Mouse (Mus musculus) lung, embryonic 14.5 days (tissue): ENCODE measurements around the gene Maml1. TPM values are rescaled to one million over a fixed set of nuclear protein-coding genes. Genes with fewer than 3 reads are reported as not detected.
A peak's percentile ranks its signal among the peaks of the same experiment; 100 is the strongest.

Source experiments
- ATAC-seq: fragments of 200-750 bp; cut with Nextera tagmentation; 2 replicates; pipeline ENCODE4 v1.8.0; 2017; ENCODE audit warnings: mild to moderate bottlenecking, moderate TSS enrichment, moderate library complexity; ENCODE audit not compliant: insufficient read depth
- DNase-seq: peaks from one replicate; pipeline ENCODE4 v3.0.0-alpha.2; 2015
- H3K27ac ChIP-seq: fragments of 300-500 bp; sonication (generic); 2 replicates; pipeline ENCODE4 v1.5.1; 2014; ENCODE audit warnings: low read depth, mild to moderate bottlenecking, moderate library complexity
- H3K27me3 ChIP-seq: fragments of 300-500 bp; sonication (generic); 2 replicates; pipeline ENCODE4 v1.6.1; 2014; ENCODE audit warnings: low read length, control low read depth; ENCODE audit not compliant: insufficient read depth
- H3K36me3 ChIP-seq: fragments of 300-500 bp; sonication (generic); 2 replicates; pipeline ENCODE4 v1.6.1; 2014; ENCODE audit warnings: control low read depth; ENCODE audit not compliant: insufficient read depth
- H3K4me1 ChIP-seq: fragments of 300-500 bp; sonication (generic); 2 replicates; pipeline ENCODE4 v1.6.1; 2014; ENCODE audit warnings: antibody characterized with exemption, control low read depth; ENCODE audit not compliant: insufficient read depth
- H3K4me2 ChIP-seq: fragments of 300-500 bp; sonication (generic); 2 replicates; pipeline ENCODE4 v1.6.1; 2014; ENCODE audit warnings: mild to moderate bottlenecking
- H3K4me3 ChIP-seq: fragments of 300-500 bp; sonication (generic); 2 replicates; pipeline ENCODE4 v1.5.1; 2014; ENCODE audit warnings: low read depth, low read length
- H3K9ac ChIP-seq: fragments of 300-500 bp; sonication (generic); 2 replicates; pipeline ENCODE4 v1.6.1; 2014
- H3K9me3 ChIP-seq: fragments of 300-500 bp; sonication (generic); 2 replicates; pipeline ENCODE4 v1.6.1; 2016; ENCODE audit warnings: low read depth, low read length, control low read depth
- CTCF ChIP-seq: IDR thresholded peaks from 2 replicates; pipeline ENCODE4 v1.5.1; 2016; ENCODE audit warnings: antibody characterized with exemption, low read depth
- WGBS: fragments of 180-500 bp; shearing (Covaris S2); extraction: QIAGEN DNeasy Blood & Tissue Kit; methylation state at CpG from one replicate; pipeline ENCODE4 v1.1.7; 2014; 5-methylcytosine and 5-hydroxymethylcytosine counted together
- polyA plus RNA-seq: library from polyadenylated mRNA; unstranded; fragments of >200 nt; fragmentation: Nextera tagmentation; extraction: Ambion mirVana; gene quantifications from 2 replicates; pipeline ENCODE4 v1.2.1, GENCODE M21; 2014

The Maml1 gene
- polyA plus RNA-seq, 1 experiment from 2014 or later, result 11.1 TPM

- 68% methylated on average over 2 of the region's 2 CpGs for whole genome bisulfite sequencing
- H3K9ac ChIP-seq, result no peak overlapping the region
- H3K27ac ChIP-seq, result no peak overlapping the region
- peak; percentile 53 for TF ChIP-seq CTCF
- H3K27me3 ChIP-seq, result no peaks in the 10 kb centered on the region
- H3K4me2 ChIP-seq, result no peak overlapping the region
- ATAC-seq, result no peak
- peaks cover 29% of the 10 kb centered on the region for H3K36me3 ChIP-seq
- DNase-seq, result no peak
- H3K9me3 ChIP-seq, result no peaks in the 10 kb centered on the region
- H3K4me1 ChIP-seq, result no peaks in the 10 kb centered on the region
- no peak overlapping the region for H3K4me3 ChIP-seq
Measured at GRCm38 (mm10) chr11:50269163-50269562, 22.9 kb downstream of the Maml1 start.

GRCm38 (mm10) chr11:50266997-50267396 lies 25.1 kb downstream of the Maml1 start:
- Histone ChIP-seq H3K36me3 (peaks cover 45% of the 10 kb centered on the region), H3K9ac (no peak overlapping the region)
- 89% methylated on average over 3 of the region's 3 CpGs for WGBS

GRCm38 (mm10) chr11:50265931-50266330 lies 26.2 kb downstream of the Maml1 start:
- no peaks in the 10 kb centered on the region for H3K4me1 ChIP-seq
- no peak overlapping the region for H3K4me3 ChIP-seq
- no peak overlapping the region for H3K4me2 ChIP-seq
- H3K27ac ChIP-seq, result no peak overlapping the region
- H3K9me3 ChIP-seq, result no peaks in the 10 kb centered on the region
- H3K9ac ChIP-seq, result no peak overlapping the region
- H3K36me3 ChIP-seq, result peaks cover 56% of the 10 kb centered on the region
- WGBS, result 80% methylated on average over 8 of the region's 8 CpGs
- H3K27me3 ChIP-seq, result no peaks in the 10 kb centered on the region
- ATAC-seq (no peak), DNase-seq (no peak)
- no peak for TF ChIP-seq CTCF

More at GRCm38 (mm10) chr11:50266997-50267396, 25.1 kb downstream of the Maml1 start:
- no peak for DNase-seq
- no peak overlapping the region for H3K4me2 ChIP-seq
- TF ChIP-seq CTCF, result no peak
- no peaks in the 10 kb centered on the region for H3K9me3 ChIP-seq
- H3K27me3 ChIP-seq, result no peaks in the 10 kb centered on the region
- no peak for ATAC-seq
- H3K4me3 ChIP-seq, result no peak overlapping the region
- H3K4me1 ChIP-seq, result no peaks in the 10 kb centered on the region
- H3K27ac ChIP-seq, result no peak overlapping the region

DNA sequence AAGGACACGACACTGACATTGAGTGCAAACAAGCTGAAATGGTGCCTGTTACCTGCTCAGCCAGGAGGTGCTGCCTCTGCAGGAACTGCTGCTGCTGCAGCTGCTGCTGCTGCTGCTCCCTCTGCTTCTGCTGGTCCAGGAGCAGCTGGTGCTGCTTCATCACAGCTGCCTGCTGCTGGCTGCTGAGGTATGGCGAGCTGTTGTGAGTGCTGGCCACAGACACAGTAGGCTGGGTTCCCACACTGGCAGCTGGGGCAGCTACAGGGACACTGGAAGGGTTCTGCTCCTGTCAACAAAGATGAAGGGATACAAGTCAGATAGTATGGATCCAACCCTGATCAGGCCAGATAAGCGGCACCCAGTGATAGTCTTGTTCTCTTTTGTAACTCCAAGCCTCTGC lies 28.9 kb downstream of the Maml1 start:
- DNase-seq (peak; percentile 28), ATAC-seq (no peak)
- TF ChIP-seq CTCF, result no peak
- Histone ChIP-seq H3K36me3 (peaks cover 83% of the 10 kb centered on the region), H3K9ac (no peak overlapping the region), H3K9me3 (no peaks in the 10 kb centered on the region), H3K27me3 (no peaks in the 10 kb centered on the region), H3K27ac (no peak overlapping the region), H3K4me2 (no peak overlapping the region), H3K4me1 (no peaks in the 10 kb centered on the region), H3K4me3 (no peak overlapping the region)
- WGBS, result 84% methylated on average over 3 of the region's 3 CpGs

- peak; percentile 30; the same call in 1 of the 2 replicates for TF ChIP-seq CTCF
- Histone ChIP-seq H3K9me3 (no peaks in the 10 kb centered on the region), H3K27me3 (no peaks in the 10 kb centered on the region), H3K4me3 (no peak overlapping the region), H3K4me2 (no peak overlapping the region), H3K27ac (no peak overlapping the region), H3K4me1 (no peaks in the 10 kb centered on the region), H3K9ac (no peak overlapping the region), H3K36me3 (peaks cover 94% of the 10 kb centered on the region)
- 85% methylated on average over 4 of the region's 4 CpGs for WGBS
- DNase-seq (peak; percentile 39), ATAC-seq (no peak; the same call in 1 of the 2 replicates)
Measured at GRCm38 (mm10) chr11:50262020-50262419, 30.1 kb downstream of the Maml1 start.

DNA sequence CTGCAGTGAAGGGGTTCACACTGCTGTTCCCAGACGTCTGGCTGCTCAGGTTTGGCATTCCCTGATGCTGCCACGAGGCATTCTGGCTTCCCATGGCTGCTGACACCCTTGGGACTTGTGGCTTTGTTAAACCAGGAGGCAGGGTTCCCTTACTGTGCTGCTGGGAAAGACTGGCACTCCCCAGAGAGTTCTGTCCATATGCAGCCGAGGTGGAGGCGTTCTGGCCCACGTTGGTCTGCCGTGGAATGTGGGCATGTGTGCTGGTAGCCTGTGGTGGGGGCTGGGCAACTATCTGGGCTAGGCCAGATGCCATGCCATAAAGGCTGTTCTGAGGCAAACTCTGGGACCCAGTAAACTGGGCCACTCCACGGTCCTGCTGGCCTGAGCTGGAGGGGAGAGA lies 33.8 kb downstream of the Maml1 start:
- Histone ChIP-seq H3K4me2 (no peak overlapping the region), H3K27ac (no peak overlapping the region), H3K9me3 (no peaks in the 10 kb centered on the region), H3K27me3 (no peaks in the 10 kb centered on the region), H3K36me3 (peaks cover 78% of the 10 kb centered on the region), H3K4me3 (no peak overlapping the region), H3K4me1 (no peaks in the 10 kb centered on the region), H3K9ac (no peak overlapping the region)
- 88% methylated on average over 7 of the region's 7 CpGs for WGBS
- DNase-seq (no peak), ATAC-seq (no peak)
- TF ChIP-seq CTCF, result no peak

- peaks cover 7% of the 10 kb centered on the region; the same call in 1 of the 2 replicates for H3K4me1 ChIP-seq
- no peak for DNase-seq
- H3K27ac ChIP-seq, result no peak overlapping the region
- H3K27me3 ChIP-seq, result no peaks in the 10 kb centered on the region
- no peak overlapping the region for H3K9ac ChIP-seq
- 80% methylated on average over 7 of the region's 7 CpGs for WGBS
- no peaks in the 10 kb centered on the region for H3K9me3 ChIP-seq
- TF ChIP-seq CTCF, result no peak
- no peak overlapping the region for H3K4me2 ChIP-seq
- ATAC-seq, result no peak
- H3K4me3 ChIP-seq, result no peak overlapping the region
- peaks cover 62% of the 10 kb centered on the region for H3K36me3 ChIP-seq
Measured at GRCm38 (mm10) chr11:50256615-50257014, 35.5 kb downstream of the Maml1 start.
